Mouse (Mus musculus): ENCODE results near the gene Enthd1.

DNA sequence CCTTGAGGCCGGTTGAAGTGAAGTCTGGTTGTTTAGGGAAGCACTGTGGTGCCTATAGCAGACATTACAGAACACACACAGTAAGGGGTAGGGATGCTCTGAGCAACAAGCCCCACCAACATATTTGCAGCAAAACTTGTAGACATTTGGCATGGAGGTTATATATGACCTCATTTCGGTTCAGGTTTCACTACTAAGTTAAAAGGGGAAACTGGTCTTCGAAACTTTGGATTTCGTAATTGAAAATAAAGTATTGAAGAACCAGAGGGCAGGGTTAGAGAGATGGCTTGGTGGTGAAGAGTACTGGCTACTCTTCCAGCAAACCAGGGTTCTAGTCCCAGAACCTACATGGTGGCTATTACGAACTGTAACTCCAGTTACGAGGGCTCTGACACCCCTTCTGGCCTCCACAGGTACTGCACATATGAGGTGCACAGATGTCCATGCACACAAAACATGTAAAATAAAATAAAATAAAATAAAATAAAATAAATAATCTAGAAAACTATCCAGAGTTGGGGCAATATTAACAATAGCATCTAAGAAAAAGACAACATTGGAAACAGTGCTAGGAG, 1.2 kb downstream of the Enthd1 start:
- TF ChIP-seq CTCF (conservative IDR thresholded peaks at IDR 0.05; ENCODE audit: low read length) (peak; percentile 39), NANOG (IDR thresholded peaks at IDR 0.05; ENCODE audit: borderline replicate concordance, low read length) (no peak), POU5F1 (IDR thresholded peaks at IDR 0.05; ENCODE audit: borderline replicate concordance, low read length) (no peak)
